15 mouse cellular contexts compared by ENCODE assay signal in genomic region chr14:54365026-54365645, GRCm38 (mm10).
"Had no signal": no experiment of that assay in that cellular context is flagged by ENCODE, and none has a peak within 500 bp of the region (broad histone marks: within the 10 kb centered on the region; RNA-seq: fewer than 3 reads in every experiment).

No protein-coding gene starts in this region.

- H3K4me2 ChIP-seq: limb, embryonic 13.5 days; neural tube, embryonic 15.5 days had no signal

- ATAC-seq: hindbrain, embryonic 16.5 days; inflammation-experienced regulatory T-cells, adult 6 months had no signal

- H3K9me3 ChIP-seq: limb, embryonic 13.5 days; neural tube, embryonic 15.5 days had no signal

- H3K27ac ChIP-seq: limb, embryonic 13.5 days; liver, embryonic 14.5 days; neural tube, embryonic 15.5 days had no signal

- H3K9ac ChIP-seq: limb, embryonic 13.5 days; liver, embryonic 14.5 days; neural tube, embryonic 15.5 days had no signal

- H3K27me3 ChIP-seq: limb, embryonic 13.5 days; neural tube, embryonic 15.5 days had no signal

- DNase-seq: kidney, postnatal 10 days; kidney, postnatal 4 days; layer of hippocampus, postnatal 36 days; lung, adult 18-20 months; midbrain, embryonic 14.5 days; right cerebral cortex, adult 18-20 months; right cerebral cortex, postnatal 25 days; thymus, adult 2 months; thymus, postnatal 25 days had no signal

- H3K4me3 ChIP-seq: limb, embryonic 13.5 days; myocyte; neural tube, embryonic 15.5 days had no signal
